Mouse (Mus musculus): Measurements from ENCODE around the gene Fzd7. TPM values are rescaled to one million over a fixed set of nuclear protein-coding genes. Genes with fewer than 3 reads are reported as not detected.

The Fzd7 gene
- total RNA-seq, 2 experiments from 2014 or later, result 37.2 to 38.3 TPM

GRCm38 (mm10) chr1:59469170-59469569, 13.1 kb upstream of the Fzd7 start:
- no peak for DNase-seq (ENCODE audit: low spot score in 2 of 2)

GRCm38 (mm10) chr1:59470766-59471165, 11.5 kb upstream of the Fzd7 start:
- no peak for DNase-seq (ENCODE audit: low spot score in 2 of 2)

GRCm38 (mm10) chr1:59472368-59473180, 9.7 kb upstream of the Fzd7 start:
- no peak for DNase-seq (ENCODE audit: low spot score in 2 of 2)

GRCm38 (mm10) chr1:59473181-59473555, 9.1 kb upstream of the Fzd7 start:
- DNase-seq (ENCODE audit: low spot score in 2 of 2), result no peak

GRCm38 (mm10) chr1:59475618-59476017, 6.6 kb upstream of the Fzd7 start:
- no peak for DNase-seq (ENCODE audit: low spot score in 2 of 2)

GRCm38 (mm10) chr1:59478911-59479310, 3.3 kb upstream of the Fzd7 start:
- DNase-seq (ENCODE audit: low spot score in 2 of 2), result no peak

- DNase-seq (ENCODE audit: low spot score in 2 of 2), result peak in 1 of 2 experiments; percentile 40
These were observed 1.3 kb upstream of the Fzd7 start for GRCm38 (mm10) chr1:59480821-59481455.

GRCm38 (mm10) chr1:59481456-59482291, 550 bp upstream of the Fzd7 start:
- DNase-seq (ENCODE audit: low spot score in 2 of 2), result peak; percentile 89 to 94

- DNase-seq (ENCODE audit: low spot score in 2 of 2), result peak; percentile 53 to 59
These were observed 684 bp downstream of the Fzd7 start for GRCm38 (mm10) chr1:59482696-59483520.

GRCm38 (mm10) chr1:59483521-59484245, 1.5 kb downstream of the Fzd7 start:
- DNase-seq (ENCODE audit: low spot score in 2 of 2), result peak; percentile 69 to 83

- DNase-seq (ENCODE audit: low spot score in 2 of 2), result no peak
These were observed 2.1 kb downstream of the Fzd7 start for GRCm38 (mm10) chr1:59484314-59484713.

- peak in 1 of 2 experiments; percentile 30 for DNase-seq (ENCODE audit: low spot score in 2 of 2)
These were observed 2.9 kb downstream of the Fzd7 start for GRCm38 (mm10) chr1:59484791-59485785.

- DNase-seq (ENCODE audit: low spot score in 2 of 2), result no peak
These were observed 3.6 kb downstream of the Fzd7 start for GRCm38 (mm10) chr1:59485803-59486202.

- peak in 1 of 2 experiments; percentile 36 for DNase-seq (ENCODE audit: low spot score in 2 of 2)
These were observed 5.4 kb downstream of the Fzd7 start for GRCm38 (mm10) chr1:59487651-59488051.

GRCm38 (mm10) chr1:59488481-59488880, 6.3 kb downstream of the Fzd7 start:
- no peak for DNase-seq (ENCODE audit: low spot score in 2 of 2)

GRCm38 (mm10) chr1:59488991-59489390, 6.8 kb downstream of the Fzd7 start:
- no peak for DNase-seq (ENCODE audit: low spot score in 2 of 2)

- no peak for DNase-seq (ENCODE audit: low spot score in 2 of 2)
These were observed 9.3 kb downstream of the Fzd7 start for GRCm38 (mm10) chr1:59491517-59491916.

GRCm38 (mm10) chr1:59492432-59492831, 10.2 kb downstream of the Fzd7 start:
- no peak for DNase-seq (ENCODE audit: low spot score in 2 of 2)

- no peak for DNase-seq (ENCODE audit: low spot score in 2 of 2)
These were observed 13.7 kb downstream of the Fzd7 start for GRCm38 (mm10) chr1:59495970-59496369.
